Mouse (Mus musculus) forebrain, embryonic 12.5 days (tissue): ENCODE measurements around the gene Ttll6. TPM values are rescaled to one million over a fixed set of nuclear protein-coding genes. Genes with fewer than 3 reads are reported as not detected.

Experiments used
- ATAC-seq: fragments of 200-750 bp; cut with Nextera tagmentation; 2 replicates; pipeline ENCODE4 v1.8.0; 2017; ENCODE audit warnings: moderate TSS enrichment; ENCODE audit not compliant: low FRiP score
- H3K27ac ChIP-seq: fragments of 300-500 bp; sonication (generic); 2 replicates; pipeline ENCODE4 v1.5.1; 2016; ENCODE audit warnings: mild to moderate bottlenecking
- H3K27me3 ChIP-seq: fragments of 300-500 bp; sonication (generic); 2 replicates; pipeline ENCODE4 v1.6.1; 2016; ENCODE audit warnings: mild to moderate bottlenecking
- H3K36me3 ChIP-seq: fragments of 300-500 bp; sonication (generic); replicated peaks from 2 replicates; pipeline ENCODE4 v1.6.1; 2016; ENCODE audit warnings: mild to moderate bottlenecking
- H3K4me1 ChIP-seq: fragments of 300-500 bp; sonication (generic); 2 replicates; pipeline ENCODE4 v1.6.1; 2016
- H3K4me2 ChIP-seq: fragments of 300-500 bp; sonication (generic); 2 replicates; pipeline ENCODE4 v1.6.1; 2016; ENCODE audit warnings: mild to moderate bottlenecking, moderate library complexity
- H3K4me3 ChIP-seq: fragments of 300-500 bp; sonication (generic); replicated peaks from 2 replicates; pipeline ENCODE4 v1.5.1; 2016; ENCODE audit warnings: mild to moderate bottlenecking
- H3K9ac ChIP-seq: fragments of 300-500 bp; sonication (generic); 2 replicates; pipeline ENCODE4 v1.6.1; 2016; ENCODE audit warnings: mild to moderate bottlenecking
- H3K9me3 ChIP-seq: fragments of 300-500 bp; sonication (generic); 2 replicates; pipeline ENCODE4 v1.6.1; 2016
- WGBS: fragments of 180-500 bp; shearing (Covaris S2); methylation state at CpG from one replicate; pipeline ENCODE4 v1.1.7; 2016; 5-methylcytosine and 5-hydroxymethylcytosine counted together
- polyA plus RNA-seq: library from polyadenylated mRNA; unstranded; fragments of >200 nt; fragmentation: Nextera tagmentation; extraction: Ambion mirVana; gene quantifications from 2 replicates; pipeline ENCODE4 v1.2.1, GENCODE M21; 2016

Ttll6 gene
- polyA plus RNA-seq, 1 experiment from 2014 or later: 0.28 TPM

- Histone ChIP-seq H3K9me3 (no peaks in the 10 kb centered on the region), H3K27me3 (peaks cover 96% of the 10 kb centered on the region), H3K27ac (no peak overlapping the region), H3K36me3 (no peaks in the 10 kb centered on the region), H3K4me1 (no peaks in the 10 kb centered on the region), H3K4me3 (no peak overlapping the region), H3K4me2 (no peak overlapping the region), H3K9ac (no peak overlapping the region)
- 2% methylated on average over 13 of the region's 14 CpGs for WGBS
- no peak for ATAC-seq
Observed at GRCm38 (mm10) chr11:96202401-96203081, 69.0 kb downstream of the Ttll6 start.

GRCm38 (mm10) chr11:96203182-96203788 is 69.7 kb downstream of the Ttll6 start:
- Histone ChIP-seq H3K9ac (no peak overlapping the region), H3K27me3 (peaks cover 96% of the 10 kb centered on the region), H3K4me1 (no peaks in the 10 kb centered on the region), H3K9me3 (no peaks in the 10 kb centered on the region), H3K4me2 (no peak overlapping the region), H3K27ac (no peak overlapping the region), H3K4me3 (no peak overlapping the region), H3K36me3 (no peaks in the 10 kb centered on the region)
- WGBS: under 1% methylated on average over 37 of the region's 37 CpGs
- no peak for ATAC-seq

GRCm38 (mm10) chr11:96203789-96204186 is 70.2 kb downstream of the Ttll6 start:
- 1% methylated on average over 16 of the region's 16 CpGs for WGBS
- Histone ChIP-seq H3K9me3 (no peaks in the 10 kb centered on the region), H3K27me3 (peaks cover 96% of the 10 kb centered on the region), H3K36me3 (no peaks in the 10 kb centered on the region), H3K4me2 (no peak overlapping the region), H3K4me1 (no peaks in the 10 kb centered on the region), H3K9ac (no peak overlapping the region), H3K4me3 (no peak overlapping the region), H3K27ac (no peak overlapping the region)
- ATAC-seq: no peak

- WGBS: 2% methylated on average over 11 of the region's 11 CpGs
Observed at GRCm38 (mm10) chr11:96204351-96204750, 70.8 kb downstream of the Ttll6 start.

GRCm38 (mm10) chr11:96205426-96206131 is 72.0 kb downstream of the Ttll6 start:
- ATAC-seq: no peak

More at GRCm38 (mm10) chr11:96204351-96204750, 70.8 kb downstream of the Ttll6 start:
- no peaks in the 10 kb centered on the region for H3K36me3 ChIP-seq
- no peak for ATAC-seq
- H3K4me1 ChIP-seq: no peaks in the 10 kb centered on the region
- H3K4me2 ChIP-seq: no peak overlapping the region
- peaks cover 96% of the 10 kb centered on the region for H3K27me3 ChIP-seq
- H3K9ac ChIP-seq: no peak overlapping the region
- H3K27ac ChIP-seq: no peak overlapping the region
- no peaks in the 10 kb centered on the region for H3K9me3 ChIP-seq
- no peak overlapping the region for H3K4me3 ChIP-seq

More at GRCm38 (mm10) chr11:96205426-96206131, 72.0 kb downstream of the Ttll6 start:
- no peak overlapping the region for H3K4me2 ChIP-seq
- H3K4me3 ChIP-seq: no peak overlapping the region
- H3K9me3 ChIP-seq: no peaks in the 10 kb centered on the region
- no peaks in the 10 kb centered on the region for H3K36me3 ChIP-seq
- H3K27me3 ChIP-seq: peaks cover 95% of the 10 kb centered on the region
- H3K27ac ChIP-seq: no peak overlapping the region
- WGBS: 4% methylated on average over 15 of the region's 15 CpGs
- H3K9ac ChIP-seq: no peak overlapping the region
- H3K4me1 ChIP-seq: no peaks in the 10 kb centered on the region

Other genes with a start within 250 kb of the Ttll6 start
- not detected in 2 replicates for gene B4galnt2, start 218.9 kb upstream of the Ttll6 start, polyA plus RNA-seq
- gene Igf2bp1, start 127.8 kb upstream of the Ttll6 start, polyA plus RNA-seq: 97.9 and 103 TPM in 2 replicates
- not detected in 2 replicates for gene Gip, start 109.2 kb upstream of the Ttll6 start, polyA plus RNA-seq
- 107 and 109 TPM in 2 replicates for gene Snf8, start 98.9 kb upstream of the Ttll6 start, polyA plus RNA-seq
- gene Ube2z, start 68.4 kb upstream of the Ttll6 start, polyA plus RNA-seq: 30.4 and 33.8 TPM in 2 replicates
- 379 and 385 TPM in 2 replicates for gene Atp5g1, start 58.1 kb upstream of the Ttll6 start, polyA plus RNA-seq
- not detected in 2 replicates for gene Calcoco2, start 21.8 kb upstream of the Ttll6 start, polyA plus RNA-seq
- not detected in 2 replicates for gene Hoxb13, start 60.5 kb downstream of the Ttll6 start, polyA plus RNA-seq
- not detected in 2 replicates for gene Hoxb9, start 137.7 kb downstream of the Ttll6 start, polyA plus RNA-seq
- not detected in 2 replicates for gene Hoxb8, start 148.1 kb downstream of the Ttll6 start, polyA plus RNA-seq
- gene Hoxb7, start 152.8 kb downstream of the Ttll6 start, polyA plus RNA-seq: not detected in 2 replicates
- gene Hoxb6, start 158.7 kb downstream of the Ttll6 start, polyA plus RNA-seq: not detected in 2 replicates
- not detected in 2 replicates for gene Hoxb5, start 169.6 kb downstream of the Ttll6 start, polyA plus RNA-seq
- not detected in 2 replicates for gene Hoxb4, start 184.5 kb downstream of the Ttll6 start, polyA plus RNA-seq
- gene Hoxb3, start 189.5 kb downstream of the Ttll6 start, polyA plus RNA-seq: not detected in 2 replicates
- 0.06 and 0.15 TPM in 2 replicates for gene Hoxb2, start 216.7 kb downstream of the Ttll6 start, polyA plus RNA-seq
- gene Hoxb1, start 232.0 kb downstream of the Ttll6 start, polyA plus RNA-seq: not detected in 2 replicates